Mouse (Mus musculus) T-cell, adult 2 months (primary cell): ENCODE measurements at regions not wholly inside any gene's neighbourhood (a gene's known extent, or its start where the extent isn't known, plus 50 kb on each side); places are given as distances from the start of the nearest gene placed in this dataset.

ENCODE experiments used
- DNase-seq: peaks from one replicate; pipeline ENCODE4 v3.0.0; 2022; ENCODE audit warnings: low spot score

DNA sequence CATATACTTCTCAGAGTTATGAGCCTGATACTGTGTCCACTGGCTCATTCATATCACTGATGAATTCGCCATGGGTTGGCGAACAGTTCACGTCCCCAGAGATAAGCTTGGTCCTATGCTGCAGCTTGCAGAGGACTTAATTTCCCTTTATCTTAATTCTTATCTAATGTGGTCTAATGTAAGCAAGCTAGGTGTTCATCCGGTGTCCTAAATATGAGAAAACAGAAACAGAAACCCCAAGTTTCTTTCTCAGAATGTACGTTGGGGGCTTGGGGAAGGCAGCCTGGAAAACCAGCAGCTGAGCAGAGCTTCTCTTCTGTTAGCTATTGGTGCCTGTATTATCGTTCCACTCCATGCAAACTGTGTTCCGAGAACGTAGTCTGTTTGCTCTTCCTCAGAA, 170.1 kb downstream of the 1700064H15Rik start:
- DNase-seq: no peak

GRCm38 (mm10) chr3:19457431-19457830, 171.0 kb downstream of the 1700064H15Rik start:
- DNase-seq: no peak

DNA sequence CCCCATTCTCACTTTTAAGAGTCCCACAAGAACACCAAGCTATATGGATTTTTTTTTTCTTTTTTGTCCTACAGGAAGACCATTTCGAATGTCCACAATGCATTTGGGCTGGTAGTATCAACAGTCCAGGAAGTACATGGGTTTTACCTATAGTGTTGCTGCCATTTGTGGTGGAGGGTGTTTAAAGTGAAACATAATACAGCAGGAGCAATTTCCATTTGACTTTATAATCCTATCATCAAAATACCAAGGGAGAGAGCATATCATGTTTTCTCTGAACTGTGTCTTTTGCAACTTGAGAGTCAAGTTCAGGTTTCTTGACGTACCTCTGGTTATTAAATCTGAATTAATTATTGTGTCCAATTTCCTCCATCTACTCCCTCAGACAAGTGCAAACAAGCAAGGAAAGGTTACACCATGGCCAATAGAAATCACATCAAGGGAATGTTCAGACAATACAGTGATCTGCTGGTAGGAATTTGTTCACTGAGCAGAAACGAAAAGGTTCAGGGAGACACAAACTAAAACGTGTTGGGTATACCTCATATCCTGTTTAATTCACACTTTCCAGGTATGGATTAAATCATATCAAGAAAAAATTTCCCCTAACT, 172.5 kb downstream of the 1700064H15Rik start:
- DNase-seq: no peak

GRCm38 (mm10) chr3:19451022-19451421, 177.5 kb downstream of the 1700064H15Rik start:
- peak; percentile 62 for DNase-seq

GRCm38 (mm10) chr3:19448931-19449330, 179.5 kb downstream of the 1700064H15Rik start:
- no peak for DNase-seq

DNA sequence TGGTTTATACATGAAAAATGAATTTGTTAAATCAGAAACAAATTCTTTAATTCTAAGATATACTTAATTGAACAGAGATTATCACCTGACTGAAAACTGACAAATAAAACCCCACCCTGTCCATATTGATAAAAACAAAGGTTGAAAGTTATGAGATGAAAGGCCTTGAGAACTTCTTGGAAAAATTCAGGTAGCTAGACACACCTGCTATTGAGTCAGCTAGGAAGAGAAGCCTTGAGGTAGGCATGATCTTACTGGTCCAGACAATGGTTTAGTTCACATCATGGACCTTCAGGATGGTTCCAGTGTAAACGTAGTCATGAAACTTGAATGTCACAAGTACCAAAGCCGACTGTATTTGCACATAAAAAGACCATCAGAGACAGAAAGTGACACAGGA, 180.3 kb downstream of the 1700064H15Rik start:
- no peak for DNase-seq

DNA sequence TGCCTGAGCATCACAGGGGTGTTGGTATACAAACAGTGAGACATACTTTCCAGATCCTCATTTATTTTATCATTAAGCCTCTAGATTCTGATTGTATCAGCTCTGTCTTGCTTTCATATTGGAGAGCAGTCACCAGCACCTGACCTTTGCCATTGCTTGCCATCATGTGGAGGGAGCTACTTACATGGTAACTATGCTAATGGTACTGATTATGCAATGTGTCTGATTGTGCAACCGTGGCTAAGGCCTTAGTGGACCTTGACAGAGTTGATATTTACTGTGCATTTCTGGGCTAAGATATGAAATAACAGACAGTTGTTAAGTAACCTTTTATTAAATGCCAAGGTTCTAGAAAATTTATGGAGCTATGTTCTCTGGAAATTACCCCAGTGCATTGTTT, 180.7 kb downstream of the 1700064H15Rik start:
- DNase-seq: no peak

GRCm38 (mm10) chr3:19444914-19445313, 183.6 kb downstream of the 1700064H15Rik start:
- no peak for DNase-seq

GRCm38 (mm10) chr3:19441827-19442226, 186.7 kb downstream of the 1700064H15Rik start:
- DNase-seq: no peak

DNA sequence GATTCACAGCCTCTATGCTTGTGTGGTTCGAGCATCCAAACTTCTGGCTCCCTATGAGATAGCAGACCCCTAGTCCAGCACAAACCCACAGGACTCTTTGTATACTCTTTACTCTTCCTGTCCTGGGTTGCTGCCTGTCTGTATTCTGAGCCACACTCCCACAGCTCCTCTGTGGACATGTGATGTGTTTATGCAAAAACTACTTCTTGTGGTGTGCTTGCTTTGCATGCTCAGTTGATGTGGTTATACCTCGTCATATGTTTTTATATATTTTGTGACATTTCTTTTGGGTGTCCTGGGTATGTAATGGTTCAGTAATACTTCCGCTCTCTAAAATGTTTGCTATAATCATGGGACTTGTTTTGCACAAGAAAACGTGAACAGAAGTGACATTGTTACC, 198.3 kb downstream of the 1700064H15Rik start:
- peak; percentile 90 for DNase-seq

- peak; percentile 81 for DNase-seq
Measured at GRCm38 (mm10) chr3:19429422-19430076, 198.9 kb downstream of the 1700064H15Rik start.

- DNase-seq: peak; percentile 25
Measured at GRCm38 (mm10) chr3:19429010-19429409, 199.5 kb downstream of the 1700064H15Rik start.

GRCm38 (mm10) chr3:19426130-19426556, 202.3 kb downstream of the 1700064H15Rik start:
- DNase-seq: no peak

DNA sequence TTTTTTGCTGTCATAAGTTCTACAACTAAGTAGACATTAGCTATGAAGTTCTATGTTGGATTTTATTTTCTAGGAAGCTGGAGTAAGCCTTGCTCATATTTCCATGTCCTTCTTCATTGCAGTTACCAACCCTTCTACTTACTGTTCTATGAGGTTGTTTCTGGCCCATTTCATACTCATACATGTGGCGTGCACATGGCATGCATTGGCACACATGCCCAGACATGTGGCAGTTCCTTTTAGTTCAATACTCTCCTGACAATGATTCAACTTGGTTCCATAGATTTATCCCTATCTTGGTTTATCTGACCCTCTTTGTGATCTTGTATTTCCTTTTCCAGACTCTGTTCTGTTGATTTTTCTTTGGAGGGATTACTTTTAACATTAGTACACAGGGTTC, 203.2 kb downstream of the 1700064H15Rik start:
- no peak for DNase-seq

GRCm38 (mm10) chr3:19424384-19424783, 204.1 kb downstream of the 1700064H15Rik start:
- no peak for DNase-seq

GRCm38 (mm10) chr3:19421430-19421944, 207.0 kb downstream of the 1700064H15Rik start:
- no peak for DNase-seq

DNA sequence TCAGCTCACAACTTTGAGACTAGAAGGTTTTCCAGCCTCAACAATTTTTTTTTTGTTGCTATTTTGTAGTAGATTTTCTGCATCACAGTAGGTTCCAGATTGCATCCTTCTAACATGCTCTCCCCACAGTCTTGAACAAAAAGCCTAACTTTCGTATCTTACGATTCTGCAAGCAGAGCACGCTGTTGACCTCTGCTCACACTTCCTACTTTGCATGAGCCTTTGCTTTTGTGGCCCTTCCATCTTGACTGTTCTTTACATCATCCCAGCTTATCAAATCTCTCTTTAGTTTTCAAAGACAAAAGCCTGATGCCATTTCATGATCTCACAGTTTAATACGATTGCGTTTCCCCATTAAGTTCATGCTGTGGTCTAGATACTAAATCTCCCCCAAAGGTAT, 207.6 kb downstream of the 1700064H15Rik start:
- DNase-seq: no peak

DNA sequence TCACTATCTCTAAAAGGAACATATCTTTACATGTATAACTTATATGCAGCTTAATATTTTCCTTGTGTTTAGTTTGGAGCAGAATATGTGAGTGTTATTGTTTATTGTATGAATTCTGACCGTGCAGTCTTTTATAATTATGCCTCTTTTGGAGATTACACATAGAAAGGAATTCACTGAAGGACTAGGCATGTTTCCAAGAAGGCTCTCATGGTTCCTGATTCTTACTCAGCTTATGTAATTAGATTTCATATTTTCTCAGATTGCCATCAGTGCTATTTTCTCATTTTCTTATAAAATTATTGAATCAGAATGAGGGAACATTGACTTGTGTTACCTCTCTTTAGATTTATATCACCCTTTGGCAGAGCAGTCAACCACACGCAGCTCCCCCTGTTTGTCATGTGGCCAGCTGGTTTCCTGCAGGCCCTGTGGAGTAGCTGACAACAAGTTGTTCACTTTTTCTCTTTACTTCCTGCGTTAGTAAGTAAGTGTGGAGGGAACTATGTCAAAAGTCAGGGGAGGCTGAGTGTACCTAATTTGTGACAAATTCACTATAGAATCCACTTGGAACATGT, 217.4 kb downstream of the 1700064H15Rik start:
- peak; percentile 87 for DNase-seq

DNA sequence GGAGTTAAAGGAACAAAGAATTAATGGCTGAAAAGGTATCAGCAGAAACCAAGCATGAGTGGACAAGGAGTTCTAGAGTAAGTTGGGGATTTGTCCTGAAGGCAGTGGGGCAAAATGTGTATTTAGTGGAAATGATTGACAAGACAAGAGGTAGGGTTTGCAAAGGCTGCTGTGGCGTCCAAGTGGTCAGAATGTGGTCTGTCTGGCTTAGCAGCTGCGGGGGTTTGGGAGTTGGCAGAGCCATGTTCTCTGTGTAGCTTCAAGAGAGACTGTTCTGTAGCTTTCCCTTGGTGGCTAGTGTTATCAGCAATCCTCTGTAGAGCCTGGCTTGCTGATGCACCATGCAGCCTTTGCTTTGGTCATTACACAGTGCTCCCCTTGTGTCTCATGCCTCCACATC, 220.2 kb downstream of the 1700064H15Rik start:
- DNase-seq: no peak

DNA sequence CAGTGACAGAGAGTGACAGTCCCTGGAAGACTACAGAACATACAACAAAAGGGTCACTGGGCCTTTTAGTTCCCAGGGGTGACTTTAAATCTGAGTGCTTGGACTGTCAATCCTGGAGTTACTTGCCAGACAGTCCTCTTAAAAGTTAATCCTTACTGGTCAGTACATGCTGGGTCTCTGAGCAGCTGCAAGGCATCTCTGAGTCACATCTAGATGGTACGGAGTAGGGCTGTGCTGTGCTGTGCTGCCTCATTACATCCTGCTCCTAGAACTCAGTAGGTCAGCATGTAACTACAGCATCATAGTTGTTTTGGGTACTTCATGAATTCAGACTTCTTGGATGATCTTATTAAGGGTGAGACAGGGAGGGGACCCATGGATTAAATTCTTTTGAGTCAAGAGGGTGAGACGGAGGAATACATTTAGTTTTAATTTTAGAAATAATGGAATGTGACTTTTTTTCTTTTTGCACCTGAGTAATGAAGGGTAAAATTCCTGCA, 220.8 kb downstream of the 1700064H15Rik start:
- no peak for DNase-seq

DNA sequence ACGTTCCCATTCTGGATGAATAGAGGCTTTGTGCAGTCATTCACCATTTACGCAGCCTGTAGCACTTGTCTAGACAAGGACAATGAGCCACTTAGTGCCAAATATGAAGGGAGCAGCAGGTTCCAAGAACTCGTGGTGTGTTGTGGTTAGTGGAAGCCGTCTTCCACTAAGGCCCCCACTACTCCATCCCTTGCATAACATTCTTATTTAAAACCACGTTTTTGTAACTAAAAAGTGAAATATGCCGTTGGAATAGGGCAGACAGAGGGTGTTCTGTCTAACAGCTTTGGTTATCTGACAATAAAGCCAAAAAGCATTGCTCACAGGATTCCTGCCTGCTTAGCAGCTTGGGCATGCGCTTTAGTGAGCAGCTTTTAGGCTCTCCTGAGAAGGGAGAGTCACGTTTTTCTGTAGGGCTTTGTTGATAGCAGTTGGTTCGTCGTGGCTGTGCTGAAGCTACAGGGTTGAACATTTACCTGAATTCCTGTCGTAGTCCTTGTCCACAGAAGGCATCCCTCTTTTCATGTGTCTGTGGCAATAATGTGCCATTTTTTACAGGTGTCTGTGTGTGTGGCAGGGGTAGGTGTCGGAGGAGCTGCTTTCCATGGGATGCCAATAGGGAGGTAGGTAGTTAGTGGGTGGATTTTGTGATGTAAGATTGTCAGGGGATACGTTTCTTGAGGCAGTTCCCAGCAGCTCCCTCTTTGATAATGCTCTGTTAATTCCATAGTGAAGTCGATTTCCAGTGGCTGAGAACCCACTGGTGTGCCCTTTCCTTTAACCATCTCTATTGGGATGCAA, 221.9 kb downstream of the 1700064H15Rik start:
- DNase-seq: no peak

GRCm38 (mm10) chr3:19385675-19386074, 242.8 kb downstream of the 1700064H15Rik start:
- no peak for DNase-seq
